Mouse (Mus musculus): ENCODE measurements at regions not wholly inside any gene's neighbourhood (a gene's known extent, or its start where the extent isn't known, plus 50 kb on each side); places are given as distances from the start of the nearest gene placed in this dataset.
A peak's percentile ranks its signal among the peaks of the same experiment; 100 is the strongest.

DNA sequence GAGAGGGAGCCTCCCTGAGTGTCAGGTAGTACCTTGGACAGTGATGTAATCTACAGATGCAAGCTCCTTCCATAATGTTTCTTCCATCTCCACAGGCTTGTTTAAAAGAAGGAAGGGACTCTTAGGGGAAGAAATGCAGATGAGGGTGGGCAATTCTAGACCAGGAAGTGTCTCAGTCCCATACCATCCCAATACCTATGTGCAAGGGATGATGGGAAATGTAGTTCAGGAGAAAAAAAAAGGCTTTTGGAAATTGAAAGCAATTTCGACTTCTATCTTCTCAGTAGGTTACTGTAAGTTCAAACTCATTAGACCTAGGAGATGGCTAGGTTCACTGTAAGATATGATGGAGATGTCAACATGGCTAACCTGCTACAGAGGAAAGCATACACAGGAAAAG is 68.3 kb downstream of the Cd83 start:
- ATAC-seq (replicated peaks in 1 of 2; ENCODE audit: insufficient read depth in 1 of 2, low FRiP score in 2 of 2, low TSS enrichment in 1 of 2, low read depth in 1 of 2, poor library complexity in 2 of 2, severe bottlenecking in 2 of 2) = no peak

DNA sequence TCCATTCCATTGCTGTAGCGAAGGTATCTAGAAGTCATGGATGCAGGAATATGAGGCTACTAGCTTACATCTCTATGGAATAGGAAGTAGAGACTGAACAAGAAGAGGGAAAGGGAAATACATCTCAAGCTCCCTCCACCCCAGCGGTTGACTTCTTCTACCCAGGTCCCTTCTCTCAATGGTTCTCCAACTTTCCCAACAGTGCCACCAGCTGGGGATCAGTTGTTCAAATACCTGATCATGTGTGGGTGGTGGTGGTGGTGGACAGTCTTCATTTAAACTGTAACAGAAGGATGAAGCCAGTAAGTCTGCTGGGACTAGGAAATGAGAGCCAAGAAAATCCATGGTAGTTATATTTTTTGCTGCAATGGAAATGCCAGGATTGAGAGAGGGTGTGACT is 70.4 kb downstream of the Cd83 start:
- no peak for ATAC-seq (replicated peaks in 1 of 2; ENCODE audit: insufficient read depth in 1 of 2, low FRiP score in 2 of 2, low TSS enrichment in 1 of 2, low read depth in 1 of 2, poor library complexity in 2 of 2, severe bottlenecking in 2 of 2)

DNA sequence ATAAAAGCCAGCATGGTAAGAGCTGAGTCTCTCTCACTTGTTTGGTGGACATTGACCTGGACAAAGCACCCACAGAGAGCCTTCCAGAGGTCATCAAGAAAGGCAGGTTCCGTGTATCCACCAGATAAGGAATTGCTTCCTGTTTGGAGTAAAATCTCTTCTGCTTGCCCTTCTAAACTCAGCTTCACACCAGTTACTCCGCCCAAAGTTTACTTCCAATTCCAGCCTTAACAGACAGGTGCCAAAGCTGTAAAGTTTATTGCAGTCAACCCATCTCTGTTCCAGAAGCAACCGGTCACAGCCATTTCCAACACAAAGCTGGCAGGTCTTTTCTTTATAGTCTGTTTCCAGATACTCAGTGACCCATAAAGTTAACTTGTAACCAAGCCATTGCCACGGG is 76.4 kb downstream of the Cd83 start:
- ATAC-seq (replicated peaks in 1 of 2; ENCODE audit: insufficient read depth in 1 of 2, low FRiP score in 2 of 2, low TSS enrichment in 1 of 2, low read depth in 1 of 2, poor library complexity in 2 of 2, severe bottlenecking in 2 of 2) = no peak

DNA sequence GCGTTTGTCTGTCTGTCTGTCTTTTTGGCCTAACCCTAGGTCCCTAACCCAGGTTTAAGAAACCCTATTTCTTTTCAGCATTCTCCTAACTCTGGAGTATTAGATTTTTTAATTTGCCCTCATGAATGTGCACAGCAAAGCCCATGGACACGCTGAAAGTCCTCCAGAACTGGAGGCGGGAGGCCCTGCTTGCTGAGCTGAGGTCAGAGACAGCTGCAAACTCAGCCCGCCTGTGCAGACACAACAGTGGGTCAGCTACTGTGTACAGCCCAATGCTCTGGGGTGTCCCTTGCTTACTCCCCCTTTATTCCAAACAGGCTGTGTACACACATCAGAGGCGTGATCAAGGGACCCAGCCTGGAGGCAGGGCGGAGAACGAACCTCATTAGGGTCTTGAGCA is 76.8 kb downstream of the Cd83 start:
- no peak for ATAC-seq (replicated peaks in 1 of 2; ENCODE audit: insufficient read depth in 1 of 2, low FRiP score in 2 of 2, low TSS enrichment in 1 of 2, low read depth in 1 of 2, poor library complexity in 2 of 2, severe bottlenecking in 2 of 2)

DNA sequence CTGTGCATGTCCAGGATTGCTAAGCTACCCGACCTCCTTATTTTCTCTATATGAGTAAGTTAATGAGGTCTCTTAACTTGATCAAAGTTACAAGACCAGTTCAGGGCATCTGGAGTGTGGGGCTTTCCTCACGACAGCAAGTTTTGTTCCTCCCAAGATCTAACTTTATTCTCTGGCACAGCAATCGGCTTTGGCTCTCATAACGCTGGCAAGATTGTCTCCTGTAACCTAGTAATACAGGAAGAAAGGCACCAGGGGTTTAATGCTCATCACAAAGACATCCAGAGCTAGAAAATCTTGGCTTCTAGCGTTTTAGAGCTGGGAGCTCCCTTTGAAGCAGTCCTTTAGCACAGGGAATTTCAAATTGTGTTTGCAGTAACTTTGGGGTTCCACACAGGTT is 77.5 kb downstream of the Cd83 start:
- no peak for ATAC-seq (replicated peaks in 1 of 2; ENCODE audit: insufficient read depth in 1 of 2, low FRiP score in 2 of 2, low TSS enrichment in 1 of 2, low read depth in 1 of 2, poor library complexity in 2 of 2, severe bottlenecking in 2 of 2)

DNA sequence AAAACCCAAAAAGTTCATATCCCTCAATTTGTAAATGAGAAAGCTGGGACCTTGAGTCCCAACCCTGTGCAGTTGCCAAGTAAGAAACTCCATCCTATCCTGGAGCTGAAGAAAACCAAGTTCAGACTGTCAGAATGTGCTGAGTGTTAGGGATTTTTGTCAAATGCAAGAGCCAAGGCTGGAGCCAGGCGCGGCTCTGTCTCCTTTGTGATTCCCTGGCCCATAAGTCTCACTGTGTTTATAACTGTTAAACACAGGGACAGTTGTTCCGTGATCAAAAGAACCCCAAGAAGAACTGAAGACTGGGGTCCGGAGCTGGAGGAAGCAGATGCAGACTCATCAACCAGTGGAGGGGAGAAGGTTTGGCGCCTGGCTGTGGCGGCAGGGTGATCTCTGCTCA is 78.0 kb downstream of the Cd83 start:
- ATAC-seq (replicated peaks in 1 of 2; ENCODE audit: insufficient read depth in 1 of 2, low FRiP score in 2 of 2, low TSS enrichment in 1 of 2, low read depth in 1 of 2, poor library complexity in 2 of 2, severe bottlenecking in 2 of 2) = no peak

DNA sequence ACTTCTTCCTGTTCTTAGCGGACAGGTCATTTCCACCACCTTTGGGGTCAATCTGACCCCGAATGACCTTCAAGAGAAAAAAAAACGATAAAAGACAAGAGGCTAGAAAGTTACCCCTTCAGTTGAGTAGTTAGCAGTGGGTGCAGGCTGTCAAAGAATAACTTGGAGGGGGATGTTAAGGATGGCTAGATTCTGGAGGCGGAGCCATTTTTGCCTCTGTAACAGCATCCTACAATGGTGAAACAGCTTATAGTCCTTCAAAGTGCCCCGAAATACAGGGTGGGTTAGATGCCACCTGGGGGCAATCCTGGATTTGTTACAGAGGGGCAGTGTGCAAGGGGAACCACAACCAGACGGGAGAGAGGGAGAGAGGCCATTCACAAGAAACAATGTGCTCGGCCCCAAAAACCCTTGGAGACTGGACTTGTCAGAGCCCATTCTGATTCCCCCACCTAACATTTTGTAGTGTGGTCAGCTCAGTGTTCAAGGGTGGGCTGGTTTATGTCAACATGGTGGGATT is 79.1 kb downstream of the Cd83 start:
- no peak for ATAC-seq (replicated peaks in 1 of 2; ENCODE audit: insufficient read depth in 1 of 2, low FRiP score in 2 of 2, low TSS enrichment in 1 of 2, low read depth in 1 of 2, poor library complexity in 2 of 2, severe bottlenecking in 2 of 2)

DNA sequence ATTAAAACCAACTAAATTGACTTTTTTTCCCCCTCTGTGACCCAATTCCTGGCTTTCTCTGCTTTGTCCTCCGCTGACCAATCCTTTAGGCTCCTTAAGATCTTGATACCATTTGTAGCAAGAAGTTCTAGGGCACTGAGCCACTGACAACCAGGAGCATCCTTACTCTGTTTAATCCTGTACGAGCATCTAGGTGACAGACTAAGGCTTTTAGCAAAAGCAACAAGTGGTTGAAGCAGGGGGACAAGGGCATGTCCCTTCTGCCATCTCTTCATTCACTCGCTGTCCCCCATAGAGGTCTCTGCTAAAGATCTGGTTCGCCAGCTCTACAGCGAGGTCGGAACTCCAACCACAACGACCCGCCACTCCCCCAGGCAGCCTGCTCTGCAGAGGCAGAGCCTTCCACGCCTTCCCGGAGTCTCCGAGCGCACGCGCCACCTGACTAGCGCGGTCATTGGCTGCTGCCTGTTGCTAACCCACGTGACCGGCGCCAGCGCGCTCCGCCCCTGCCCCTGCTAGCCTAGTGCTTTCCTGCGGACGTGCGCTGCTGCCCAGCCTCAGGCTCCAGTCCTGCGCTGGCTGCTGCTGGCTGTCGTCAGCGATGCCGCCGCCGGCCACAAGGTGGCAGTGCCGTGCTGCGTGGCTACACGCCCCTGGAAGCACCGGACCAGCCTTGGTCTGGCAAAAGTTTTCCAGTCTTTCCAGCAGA is 79.7 kb downstream of the Cd83 start:
- ATAC-seq (replicated peaks in 1 of 2; ENCODE audit: insufficient read depth in 1 of 2, low FRiP score in 2 of 2, low TSS enrichment in 1 of 2, low read depth in 1 of 2, poor library complexity in 2 of 2, severe bottlenecking in 2 of 2) = peak; percentile 99 to 100

DNA sequence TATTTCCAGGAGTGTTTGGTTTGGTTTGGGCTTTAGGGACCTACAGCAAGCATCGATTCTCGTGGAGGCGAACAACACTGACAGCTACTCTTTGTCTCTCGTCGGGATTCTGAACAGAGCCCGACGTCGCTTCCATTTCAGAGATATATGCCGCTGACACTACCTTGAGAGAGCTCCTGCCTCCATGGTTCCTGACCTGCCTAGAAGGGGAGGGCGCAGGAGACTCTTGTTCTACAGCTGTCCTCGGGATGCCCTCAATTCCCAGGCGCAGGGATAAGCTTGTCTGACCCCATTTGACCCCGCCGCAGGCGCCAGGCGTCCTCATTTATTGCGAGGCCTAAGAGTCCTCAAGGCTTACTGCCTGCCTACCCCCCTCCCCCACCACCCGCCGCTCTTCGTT is 80.5 kb downstream of the Cd83 start:
- ATAC-seq (replicated peaks in 1 of 2; ENCODE audit: insufficient read depth in 1 of 2, low FRiP score in 2 of 2, low TSS enrichment in 1 of 2, low read depth in 1 of 2, poor library complexity in 2 of 2, severe bottlenecking in 2 of 2) = no peak

DNA sequence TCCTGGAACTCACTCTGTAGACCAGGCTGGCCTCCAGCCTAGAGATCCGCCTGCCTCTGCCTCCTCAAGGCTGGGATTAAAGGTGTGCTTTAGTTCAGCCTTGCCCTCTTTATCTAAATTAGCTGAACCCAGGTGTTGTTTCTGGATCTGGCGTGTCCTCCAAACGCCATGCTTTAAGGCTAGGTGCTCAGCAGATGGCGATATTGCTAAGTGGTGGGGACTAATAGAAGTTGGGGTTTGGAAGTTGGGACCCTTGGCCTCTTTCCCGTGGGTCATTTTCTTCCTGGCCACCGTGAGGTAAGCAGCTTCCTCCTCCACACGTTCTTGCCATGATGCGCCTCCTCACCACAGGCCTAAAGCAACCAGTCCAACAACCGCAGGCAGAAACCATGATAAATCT is 91.3 kb downstream of the Cd83 start:
- ATAC-seq (replicated peaks in 1 of 2; ENCODE audit: insufficient read depth in 1 of 2, low FRiP score in 2 of 2, low TSS enrichment in 1 of 2, low read depth in 1 of 2, poor library complexity in 2 of 2, severe bottlenecking in 2 of 2) = no peak

DNA sequence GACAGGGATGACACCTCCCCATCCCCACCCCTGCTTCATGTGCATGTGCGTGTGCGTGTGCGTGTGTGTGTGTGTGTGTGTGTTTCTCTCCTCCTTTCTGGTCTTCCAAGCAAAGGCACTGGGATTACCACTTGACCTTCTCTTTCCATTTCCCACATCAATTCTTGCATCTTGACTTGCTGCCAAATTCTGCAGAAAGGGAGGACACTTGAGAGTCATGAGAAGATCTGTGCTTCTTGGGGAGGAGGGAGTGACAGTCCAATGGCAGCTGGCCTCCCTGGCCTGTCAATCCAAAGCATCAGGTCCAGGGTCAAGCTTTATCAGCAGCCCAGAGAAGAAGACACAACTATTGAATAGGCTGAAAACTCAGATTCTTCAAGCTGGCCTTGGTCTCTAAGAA is 102.7 kb downstream of the Cd83 start:
- no peak for ATAC-seq (replicated peaks in 1 of 2; ENCODE audit: insufficient read depth in 1 of 2, low FRiP score in 2 of 2, low TSS enrichment in 1 of 2, low read depth in 1 of 2, poor library complexity in 2 of 2, severe bottlenecking in 2 of 2)

DNA sequence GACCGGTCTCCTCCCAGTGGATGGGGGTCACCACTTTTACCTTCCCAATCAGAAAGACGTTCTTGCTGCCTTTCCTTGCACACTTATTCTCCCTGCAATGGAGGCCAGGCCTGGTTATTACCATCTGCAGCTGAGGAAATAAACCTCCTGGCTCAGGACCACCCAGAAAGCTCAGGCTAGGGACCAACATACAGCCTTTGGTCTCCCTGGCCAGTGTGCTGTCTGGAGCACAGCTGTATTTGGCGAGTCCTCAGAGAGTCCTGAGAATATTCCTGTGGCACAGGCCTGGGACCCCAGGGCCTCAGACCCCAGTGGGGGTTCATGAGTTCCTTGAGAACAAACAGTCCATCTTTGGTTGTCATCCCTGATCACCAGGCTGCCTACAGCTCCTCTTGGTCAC is 107.4 kb downstream of the Cd83 start:
- no peak for ATAC-seq (replicated peaks in 1 of 2; ENCODE audit: insufficient read depth in 1 of 2, low FRiP score in 2 of 2, low TSS enrichment in 1 of 2, low read depth in 1 of 2, poor library complexity in 2 of 2, severe bottlenecking in 2 of 2)

DNA sequence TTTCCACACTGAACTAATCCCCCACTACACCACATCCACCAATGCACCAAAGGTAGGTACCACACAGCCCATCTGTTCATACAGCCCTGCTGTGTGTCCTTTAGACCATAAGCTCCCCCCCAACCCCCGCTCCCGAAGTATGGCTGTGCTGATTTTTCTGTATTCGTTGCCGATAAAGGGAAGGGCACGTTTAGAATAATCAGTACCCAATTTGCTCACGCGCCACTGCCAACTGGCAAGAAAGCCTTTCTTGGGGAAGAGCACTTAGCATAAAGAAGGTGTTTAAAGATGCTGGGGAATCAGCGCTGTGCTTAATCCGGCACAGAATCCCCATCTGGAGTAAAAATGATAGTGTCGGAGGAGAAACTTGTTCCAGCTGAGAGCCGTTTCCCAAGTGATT is 111.4 kb downstream of the Cd83 start:
- ATAC-seq (replicated peaks in 1 of 2; ENCODE audit: insufficient read depth in 1 of 2, low FRiP score in 2 of 2, low TSS enrichment in 1 of 2, low read depth in 1 of 2, poor library complexity in 2 of 2, severe bottlenecking in 2 of 2) = no peak

DNA sequence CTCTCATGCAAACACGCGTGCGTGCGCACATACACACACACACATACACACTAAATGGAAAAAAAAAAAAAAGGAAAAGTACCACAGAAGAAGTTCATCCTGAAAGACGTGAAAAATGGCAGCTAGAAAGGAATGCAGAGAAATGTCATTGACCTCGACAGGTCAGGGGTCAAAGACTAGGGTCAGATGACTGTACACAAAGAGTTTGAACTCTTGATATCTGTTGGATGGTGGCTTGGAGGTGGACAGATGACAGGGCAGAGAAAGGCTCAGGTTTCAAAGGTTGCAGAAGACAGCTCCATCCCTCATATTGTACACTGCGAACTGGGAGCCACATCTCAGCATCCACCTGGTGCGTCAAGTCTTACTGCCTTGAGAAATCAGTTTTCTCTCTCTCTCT is 112.5 kb downstream of the Cd83 start:
- ATAC-seq (replicated peaks in 1 of 2; ENCODE audit: insufficient read depth in 1 of 2, low FRiP score in 2 of 2, low TSS enrichment in 1 of 2, low read depth in 1 of 2, poor library complexity in 2 of 2, severe bottlenecking in 2 of 2) = no peak

DNA sequence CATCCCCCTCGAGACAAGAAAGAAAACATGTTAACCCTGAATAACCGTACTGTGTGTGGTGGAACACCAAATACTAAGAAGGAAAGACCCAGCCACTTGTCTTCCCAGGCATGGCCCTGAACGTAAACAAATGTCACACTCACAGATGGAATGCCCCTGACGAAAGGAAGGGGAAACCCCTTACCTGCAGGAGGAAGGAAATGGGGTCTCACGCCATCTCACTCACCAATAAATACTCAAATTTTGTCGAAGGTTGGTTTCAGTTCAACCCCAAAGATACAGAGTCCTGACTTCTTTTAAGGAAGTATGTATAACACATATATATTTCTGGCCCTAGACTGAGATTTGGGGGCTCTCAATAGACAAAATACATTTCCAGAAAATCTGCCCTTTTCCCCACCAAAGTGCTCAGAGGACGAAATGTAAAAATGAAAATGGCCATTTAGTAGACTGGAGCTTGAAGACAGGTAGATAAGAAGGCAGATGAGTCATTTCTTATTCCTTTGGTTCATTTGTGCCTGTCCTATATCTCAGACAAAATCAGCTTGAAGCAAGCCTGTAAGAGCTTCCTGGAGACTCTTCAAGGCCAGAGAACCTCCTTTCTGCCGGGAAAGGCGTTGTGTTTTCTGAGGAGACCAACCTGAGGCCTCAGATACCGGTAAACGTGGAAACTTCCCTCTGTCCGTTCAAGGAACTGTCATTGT is 114.1 kb downstream of the Cd83 start:
- ATAC-seq (replicated peaks in 1 of 2; ENCODE audit: insufficient read depth in 1 of 2, low FRiP score in 2 of 2, low TSS enrichment in 1 of 2, low read depth in 1 of 2, poor library complexity in 2 of 2, severe bottlenecking in 2 of 2) = no peak

DNA sequence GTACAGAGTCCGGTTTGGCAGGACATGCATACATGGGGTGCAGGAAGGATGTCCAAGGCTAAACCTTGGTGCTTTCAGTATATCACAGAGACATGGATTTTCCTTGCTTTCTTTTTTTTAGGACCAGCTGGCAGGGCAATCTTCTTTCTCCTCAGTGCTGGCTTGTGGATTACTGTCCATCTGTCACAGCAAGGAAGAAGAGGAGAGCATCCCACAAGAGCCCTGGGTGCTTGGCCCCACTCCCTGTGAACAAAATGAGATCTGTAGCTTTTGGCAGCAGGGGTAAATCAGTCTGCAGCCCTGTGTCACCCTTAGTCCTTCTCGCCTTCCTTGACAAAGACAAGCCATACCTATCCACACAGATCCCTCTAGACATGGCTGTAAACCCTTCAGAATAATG is 115.5 kb downstream of the Cd83 start:
- ATAC-seq (replicated peaks in 1 of 2; ENCODE audit: insufficient read depth in 1 of 2, low FRiP score in 2 of 2, low TSS enrichment in 1 of 2, low read depth in 1 of 2, poor library complexity in 2 of 2, severe bottlenecking in 2 of 2) = no peak

DNA sequence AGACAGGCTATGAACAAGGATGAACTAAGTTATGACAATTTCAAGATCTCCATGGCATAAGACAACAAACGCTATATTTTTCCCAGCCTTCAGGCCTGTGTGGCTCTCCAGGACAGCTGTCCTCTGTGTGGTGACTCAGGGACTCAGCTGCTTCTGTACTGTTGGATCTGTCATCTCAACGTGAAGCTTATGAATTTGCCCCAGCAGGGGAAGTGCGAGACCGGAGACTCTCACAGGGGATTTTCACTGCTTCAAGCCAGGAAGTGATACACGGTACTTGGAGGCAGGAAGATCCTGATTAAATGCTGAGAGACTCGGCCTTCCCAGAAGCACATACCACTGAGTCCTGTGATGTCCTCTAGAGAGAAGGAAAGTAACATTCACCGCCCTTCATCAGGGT is 116.2 kb downstream of the Cd83 start:
- 0 out of 4 replicates have a peak, but pooled peaks of 1 of the 2 experiments have one; percentile 39 for ATAC-seq (replicated peaks in 1 of 2; ENCODE audit: insufficient read depth in 1 of 2, low FRiP score in 2 of 2, low TSS enrichment in 1 of 2, low read depth in 1 of 2, poor library complexity in 2 of 2, severe bottlenecking in 2 of 2)

DNA sequence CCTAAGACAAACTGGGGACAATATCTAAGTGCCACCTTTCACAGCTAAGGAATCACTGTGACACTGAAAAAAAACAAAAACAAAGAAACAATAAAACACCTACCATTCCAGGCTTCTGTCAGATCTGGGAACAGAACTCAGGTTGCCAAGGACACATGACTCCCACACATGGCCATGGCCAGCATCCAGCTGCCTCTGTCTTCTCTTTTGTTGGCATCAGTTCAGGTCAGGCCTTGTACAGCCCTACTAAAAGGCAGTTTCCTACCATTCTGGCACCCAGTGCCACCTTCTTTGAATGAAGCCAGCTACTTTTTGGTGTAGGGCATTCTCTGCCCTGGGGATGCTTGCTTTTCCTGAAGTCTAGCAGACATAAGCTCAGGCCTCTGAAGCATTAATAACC is 118.8 kb downstream of the Cd83 start:
- ATAC-seq (replicated peaks in 1 of 2; ENCODE audit: insufficient read depth in 1 of 2, low FRiP score in 2 of 2, low TSS enrichment in 1 of 2, low read depth in 1 of 2, poor library complexity in 2 of 2, severe bottlenecking in 2 of 2) = no peak

DNA sequence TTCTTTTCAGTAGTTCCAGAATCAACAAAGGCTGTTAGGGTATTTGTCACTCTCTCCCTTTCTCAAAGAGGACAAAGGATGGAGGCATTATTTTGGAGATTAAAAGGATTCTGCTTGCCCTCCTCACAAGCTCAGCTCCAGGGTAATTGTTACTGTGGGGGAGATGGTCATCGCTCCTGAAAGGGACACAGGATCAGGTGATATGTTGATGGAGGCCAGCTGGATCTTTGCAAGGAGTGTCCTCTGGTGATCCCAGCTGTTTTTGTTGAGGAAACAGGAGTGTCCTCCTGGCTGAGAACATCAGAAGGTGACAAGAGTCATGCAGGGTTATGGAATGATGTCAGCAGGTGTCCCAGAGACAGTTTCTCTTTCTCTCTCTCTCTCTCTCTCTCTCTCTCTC is 119.7 kb downstream of the Cd83 start:
- ATAC-seq (replicated peaks in 1 of 2; ENCODE audit: insufficient read depth in 1 of 2, low FRiP score in 2 of 2, low TSS enrichment in 1 of 2, low read depth in 1 of 2, poor library complexity in 2 of 2, severe bottlenecking in 2 of 2) = no peak

All from hematopoietic stem cell, adult 5-6 weeks (primary cell).